Mouse (Mus musculus) G1E (cell line): Measurements from ENCODE around the gene Ufc1.

Experiments used
- CTCF ChIP-seq: IDR thresholded peaks from 2 replicates; pipeline ENCODE4 v1.5.1; 2012; ENCODE audit warnings: low read depth, low read length, inconsistent platforms, mixed read lengths
- GATA1 ChIP-seq: IDR thresholded peaks from 2 replicates; pipeline ENCODE4 v1.6.1; 2012; ENCODE audit warnings: borderline replicate concordance, low read length, inconsistent platforms, mixed read lengths

DNA sequence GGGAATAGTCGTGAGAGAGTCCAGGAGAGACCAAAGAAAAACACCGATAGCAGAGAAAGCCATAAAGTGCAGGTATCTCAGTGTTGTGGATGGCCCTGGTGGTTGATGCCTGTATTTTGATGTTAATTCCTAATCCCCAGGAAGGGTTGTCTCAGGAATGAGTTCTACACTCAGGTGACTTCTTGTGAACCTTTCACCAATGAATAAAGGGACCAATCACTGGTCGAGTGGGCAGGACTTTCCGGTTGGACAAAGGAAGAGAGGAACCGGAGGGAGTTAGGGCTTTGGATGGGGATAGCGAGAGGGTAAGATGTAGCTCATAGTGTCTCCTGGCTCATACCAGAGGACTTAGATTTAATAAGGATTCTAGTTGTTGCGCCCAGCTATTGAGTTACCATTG, 24.9 kb upstream of the Ufc1 start:
- no peak for TF ChIP-seq GATA1
- TF ChIP-seq CTCF = no peak
